Comparison of ENCODE assay signal across 10 mouse cellular contexts in the genomic region with DNA sequence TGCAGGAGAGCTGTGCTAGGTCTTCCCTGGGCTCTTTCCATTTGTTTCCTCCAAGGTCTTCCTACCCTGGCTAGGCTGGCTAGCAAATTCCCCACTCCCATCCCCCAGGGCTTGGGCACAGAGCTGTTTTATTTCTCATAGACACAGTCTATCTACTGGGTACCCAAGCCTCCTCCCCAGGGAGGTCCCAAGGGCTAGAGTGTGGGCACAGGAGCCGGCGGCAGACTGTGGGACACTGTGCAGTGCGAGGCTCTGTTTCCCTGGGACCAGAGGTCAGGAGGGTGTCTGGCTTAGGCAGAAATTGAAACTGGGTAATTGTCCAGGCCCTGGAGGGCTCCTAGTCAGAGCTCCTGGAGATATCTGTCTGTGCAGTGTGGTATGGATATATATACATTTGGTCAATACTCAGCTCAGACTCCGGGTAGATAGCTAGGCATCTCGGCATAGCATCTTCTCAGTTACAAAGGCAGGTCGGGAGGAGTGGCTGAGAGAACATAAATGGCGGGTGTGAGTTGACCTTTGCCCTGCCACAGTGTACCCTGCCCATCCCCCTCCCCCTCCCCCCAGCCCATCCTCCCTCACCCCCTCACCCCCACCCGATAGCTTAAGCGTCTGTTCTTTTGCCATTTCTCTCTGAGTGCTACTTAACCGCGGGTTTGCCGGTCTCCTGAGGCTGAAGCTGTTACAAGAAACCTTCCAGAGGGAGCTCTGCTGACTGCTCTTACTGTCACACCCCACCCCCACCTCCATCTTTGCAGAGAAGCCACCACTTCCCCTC. TPM values are rescaled to one million over a fixed set of nuclear protein-coding genes. Genes with fewer than 3 reads are reported as not detected.
DNase-seq lines count a peak whose midpoint lies in the region; ATAC-seq lines count a peak whose summit lies in the region.
"Had no signal": no experiment of that assay in that cellular context is flagged by ENCODE, and none has a peak within 500 bp of the region (broad histone marks: within the 10 kb centered on the region; RNA-seq: fewer than 3 reads in every experiment).

No protein-coding gene starts in this region.

- no peak for ATAC-seq in forebrain, embryonic 14.5 days
- no peak for ATAC-seq in midbrain, embryonic 12.5 days (ENCODE audit: low FRiP score, low read depth)
- no peak for ATAC-seq in monocyte, adult 5-6 weeks (replicated peaks; ENCODE audit: insufficient number of reproducible peaks, low FRiP score, low TSS enrichment, poor library complexity, severe bottlenecking)

- 0 out of 2 replicates have a peak, but pooled peaks cover 8% of the 10 kb centered on the region for H3K27me3 ChIP-seq in heart, embryonic 10.5 days (ENCODE audit: insufficient read depth, poor library complexity, severe bottlenecking)
- H3K27me3 ChIP-seq in forebrain, embryonic 14.5 days (replicated peaks; ENCODE audit: control insufficient read depth, insufficient read depth, low read length): no peaks in the 10 kb centered on the region
- H3K27me3 ChIP-seq in midbrain, embryonic 12.5 days: peaks cover 7% of the 10 kb centered on the region; the same call in 1 of the 2 replicates

- H3K36me3 ChIP-seq in heart, embryonic 10.5 days: no peaks in the 10 kb centered on the region
- no peaks in the 10 kb centered on the region for H3K36me3 ChIP-seq in forebrain, embryonic 14.5 days (ENCODE audit: control insufficient read depth, insufficient read depth, low read length)
- H3K36me3 ChIP-seq in midbrain, embryonic 12.5 days: no peaks in the 10 kb centered on the region

- 15% methylated on average over 12 of the region's 12 CpGs for WGBS in heart, embryonic 10.5 days
- 21% methylated on average over 12 of the region's 12 CpGs for WGBS in forebrain, embryonic 14.5 days
- WGBS in midbrain, embryonic 12.5 days: 20% methylated on average over 12 of the region's 12 CpGs

- H3K4me3 ChIP-seq in heart, embryonic 10.5 days: no peak overlapping the region
- H3K4me3 ChIP-seq in forebrain, embryonic 14.5 days (ENCODE audit: low read depth, low read length): no peak overlapping the region
- H3K4me3 ChIP-seq in midbrain, embryonic 12.5 days: no peak overlapping the region
- H3K4me3 ChIP-seq: left cerebral cortex, adult 2 months had no signal

- H3K4me1 ChIP-seq in heart, embryonic 10.5 days: peaks cover 33% of the 10 kb centered on the region
- H3K4me1 ChIP-seq in forebrain, embryonic 14.5 days (ENCODE audit: control insufficient read depth, insufficient read depth, low read length): 0 out of 2 replicates have a peak, but pooled peaks cover 3% of the 10 kb centered on the region
- H3K4me1 ChIP-seq in midbrain, embryonic 12.5 days: peaks cover 10% of the 10 kb centered on the region

- peak overlapping the region; percentile 67 for H3K27ac ChIP-seq in heart, embryonic 10.5 days
- H3K27ac ChIP-seq in forebrain, embryonic 14.5 days (ENCODE audit: low read depth, low read length): no peak overlapping the region
- H3K27ac ChIP-seq in midbrain, embryonic 12.5 days (replicated peaks): 0 out of 2 replicates have a peak overlapping the region, but pooled peaks have one; percentile 20
- H3K27ac ChIP-seq: left cerebral cortex, adult 2 months had no signal

- H3K4me2 ChIP-seq in forebrain, embryonic 14.5 days (ENCODE audit: low read length): no peak overlapping the region
- 0 out of 2 replicates have a peak overlapping the region, but pooled peaks have one; percentile 2 for H3K4me2 ChIP-seq in midbrain, embryonic 12.5 days (replicated peaks)

- no peaks in the 10 kb centered on the region for H3K9me3 ChIP-seq in heart, embryonic 10.5 days
- H3K9me3 ChIP-seq in forebrain, embryonic 14.5 days (replicated peaks; ENCODE audit: control insufficient read depth, low read length): no peaks in the 10 kb centered on the region
- H3K9me3 ChIP-seq in midbrain, embryonic 12.5 days: no peaks in the 10 kb centered on the region

- DNase-seq in heart, embryonic 10.5 days (ENCODE audit: low spot score): no peak
- DNase-seq in heart, adult 8-10 months (ENCODE audit: low spot score): no peak
- peak; percentile 66 for DNase-seq in ES-CJ7 (ENCODE audit: low read depth, low spot score)
- peak; percentile 49 for DNase-seq in forebrain, embryonic 14.5 days (ENCODE audit: low spot score)
- DNase-seq in layer of hippocampus, adult 9-10 months (ENCODE audit: low spot score): no peak
- no peak for DNase-seq in urinary bladder, adult 2 months (ENCODE audit: low spot score)

- H3K9ac ChIP-seq in forebrain, embryonic 14.5 days (ENCODE audit: low read length): no peak overlapping the region
- H3K9ac ChIP-seq in midbrain, embryonic 12.5 days (replicated peaks): no peak overlapping the region

RNA-seq across cellular contexts. Expression of a gene that starts 4.7 kb away (rescaled TPM):
- polyA plus RNA-seq in heart, embryonic 10.5 days (2016; fragmentation: Nextera tagmentation; extraction: Ambion mirVana): 0.12 TPM in 1 of 2 replicates, not detected in the other
- total RNA-seq in heart, adult 8-10 months (2022): not detected
- 0.71 and 1.2 TPM in 2 replicates for polyA plus RNA-seq in forebrain, embryonic 14.5 days (2014; fragmentation: Nextera tagmentation; extraction: Ambion mirVana)
- 0.31 and 0.63 TPM in 2 replicates for polyA plus RNA-seq in midbrain, embryonic 12.5 days (2016; fragmentation: Nextera tagmentation; extraction: Ambion mirVana)
- polyA plus RNA-seq in urinary bladder, adult 2 months (2012; rRNA removed): 0.06 and 0.10 TPM in 2 replicates
- not detected in 3 replicates for total RNA-seq in monocyte, adult 5-6 weeks (2017)
- polyA plus RNA-seq: small intestine, adult 2 months had no signal

RNA-seq across cellular contexts. Expression of a gene that starts 23.9 kb away (rescaled TPM):
- polyA plus RNA-seq in heart, embryonic 10.5 days (2016; fragmentation: Nextera tagmentation; extraction: Ambion mirVana): 7.9 and 8.3 TPM in 2 replicates
- total RNA-seq in heart, adult 8-10 months (2022): 1 to 10 TPM; 4.1 to 9.5 (median 5.7) TPM
- polyA plus RNA-seq in forebrain, embryonic 14.5 days (2014; fragmentation: Nextera tagmentation; extraction: Ambion mirVana): 5.0 and 8.0 TPM in 2 replicates
- 6.7 and 9.1 TPM in 2 replicates for polyA plus RNA-seq in midbrain, embryonic 12.5 days (2016; fragmentation: Nextera tagmentation; extraction: Ambion mirVana)
- polyA plus RNA-seq in urinary bladder, adult 2 months (2012; rRNA removed): 15.1 and 16.0 TPM in 2 replicates
- total RNA-seq in monocyte, adult 5-6 weeks (2017): 8.3 to 17.9 TPM (median 17.1 TPM) in 3 replicates

RNA-seq across cellular contexts. Expression of a gene that starts 51.3 kb away (rescaled TPM):
- 82.8 and 83.0 TPM in 2 replicates for polyA plus RNA-seq in heart, embryonic 10.5 days (2016; fragmentation: Nextera tagmentation; extraction: Ambion mirVana)
- 10 to 100 TPM; 40.9 to 43.0 (median 42.0) TPM for total RNA-seq in heart, adult 8-10 months (2022)
- 53.1 and 61.9 TPM in 2 replicates for polyA plus RNA-seq in forebrain, embryonic 14.5 days (2014; fragmentation: Nextera tagmentation; extraction: Ambion mirVana)
- 74.6 and 75.3 TPM in 2 replicates for polyA plus RNA-seq in midbrain, embryonic 12.5 days (2016; fragmentation: Nextera tagmentation; extraction: Ambion mirVana)
- polyA plus RNA-seq in urinary bladder, adult 2 months (2012; rRNA removed): 35.4 and 45.9 TPM in 2 replicates
- total RNA-seq in monocyte, adult 5-6 weeks (2017): 10.4 to 43.3 TPM (median 12.9 TPM) in 3 replicates

Comparison
In these comparisons a context has a peak if more than half of its experiments do, and no peak if none do; other contexts are left out.
1. DNase-seq: peak in ES-CJ7 (single experiment) and forebrain, embryonic 14.5 days (single experiment); none in heart, embryonic 10.5 days (single experiment), heart, adult 8-10 months (single experiment), layer of hippocampus, adult 9-10 months (single experiment) and urinary bladder, adult 2 months (single experiment).